Mouse (Mus musculus) intestine, postnatal 0 days (tissue): ENCODE results near the gene Bphl. TPM values are rescaled to one million over a fixed set of nuclear protein-coding genes. Genes with fewer than 3 reads are reported as not detected.
A peak's percentile ranks its signal among the peaks of the same experiment; 100 is the strongest.

Source experiments
- ATAC-seq: fragments of 200-750 bp; cut with Nextera tagmentation; 2 replicates; pipeline ENCODE4 v1.8.0; 2017; ENCODE audit warnings: mild to moderate bottlenecking, moderate TSS enrichment, moderate library complexity
- H3K27ac ChIP-seq: fragments of 300-500 bp; sonication (generic); 2 replicates; pipeline ENCODE4 v1.5.1; 2014; ENCODE audit warnings: mild to moderate bottlenecking, low read depth, low read length, moderate library complexity
- H3K27me3 ChIP-seq: fragments of 300-500 bp; sonication (generic); replicated peaks from 2 replicates; pipeline ENCODE4 v1.6.1; 2014; ENCODE audit warnings: low read length, mixed read lengths; ENCODE audit not compliant: control insufficient read depth, insufficient read depth
- H3K36me3 ChIP-seq: fragments of 300-500 bp; sonication (generic); 2 replicates; pipeline ENCODE4 v1.6.1; 2014; ENCODE audit warnings: mild to moderate bottlenecking, moderate library complexity; ENCODE audit not compliant: control insufficient read depth, insufficient read depth
- H3K4me1 ChIP-seq: fragments of 300-500 bp; sonication (generic); replicated peaks from 2 replicates; pipeline ENCODE4 v1.6.1; 2014; ENCODE audit warnings: antibody characterized with exemption, low read length, mixed read lengths; ENCODE audit not compliant: control insufficient read depth, insufficient read depth
- H3K4me2 ChIP-seq: fragments of 300-500 bp; sonication (generic); replicated peaks from 2 replicates; pipeline ENCODE4 v1.6.1; 2014; ENCODE audit warnings: low read depth, mild to moderate bottlenecking, moderate library complexity
- H3K4me3 ChIP-seq: fragments of 300-500 bp; sonication (generic); 2 replicates; pipeline ENCODE4 v1.5.1; 2014; ENCODE audit warnings: low read depth, low read length
- H3K9ac ChIP-seq: fragments of 300-500 bp; sonication (generic); 2 replicates; pipeline ENCODE4 v1.6.1; 2014; ENCODE audit warnings: mild to moderate bottlenecking, low read depth, low read length
- H3K9me3 ChIP-seq: fragments of 300-500 bp; sonication (generic); 2 replicates; pipeline ENCODE4 v1.6.1; 2016; ENCODE audit warnings: mixed run types; ENCODE audit not compliant: control insufficient read depth
- CTCF ChIP-seq: sonication (generic); IDR thresholded peaks from 2 replicates; pipeline ENCODE4 v1.5.1; 2016; ENCODE audit warnings: low read depth, mild to moderate bottlenecking, control low read depth, antibody characterized with exemption, moderate library complexity
- WGBS: fragments of 180-500 bp; shearing (Covaris S2); extraction: QIAGEN DNeasy Blood & Tissue Kit; methylation state at CpG from one replicate; pipeline ENCODE4 v1.1.7; 2014; 5-methylcytosine and 5-hydroxymethylcytosine counted together
- polyA plus RNA-seq: library from polyadenylated mRNA; unstranded; fragments of >200 nt; fragmentation: Nextera tagmentation; extraction: Ambion mirVana; gene quantifications from 2 replicates; pipeline ENCODE4 v1.2.1, GENCODE M21; 2015

Gene Bphl
- polyA plus RNA-seq, 1 experiment from 2014 or later = 51.5 TPM

GRCm38 (mm10) chr13:34076561-34077491 lies 39.4 kb downstream of the Bphl start:
- H3K27ac ChIP-seq = peak overlapping the region; percentile 71; the same call in 1 of the 2 replicates
- no peak for ATAC-seq

GRCm38 (mm10) chr13:34077492-34078271 lies 40.3 kb downstream of the Bphl start, which contains the start of gene Tubb2a:
TSS of gene Tubb2a (minus strand) at chr13:34078007.
- peak; percentile 86 for ATAC-seq

More at GRCm38 (mm10) chr13:34076561-34077491, 39.4 kb downstream of the Bphl start:
- no peak for TF ChIP-seq CTCF
- H3K36me3 ChIP-seq = peaks cover 5% of the 10 kb centered on the region
- peak overlapping the region; percentile 99 for H3K4me2 ChIP-seq
- peak overlapping the region; percentile 74; the same call in 1 of the 2 replicates for H3K9ac ChIP-seq
- H3K4me1 ChIP-seq = 0 out of 2 replicates have a peak, but pooled peaks cover 3% of the 10 kb centered on the region
- no peaks in the 10 kb centered on the region for H3K27me3 ChIP-seq
- 45% methylated on average over 20 of the region's 20 CpGs for WGBS
- H3K9me3 ChIP-seq = no peaks in the 10 kb centered on the region
- peak overlapping the region; percentile 80 for H3K4me3 ChIP-seq

GRCm38 (mm10) chr13:34078500-34079280 lies 41.3 kb downstream of the Bphl start:
- Histone ChIP-seq H3K4me1 (0 out of 2 replicates have a peak, but pooled peaks cover 3% of the 10 kb centered on the region), H3K9ac (peak overlapping the region; percentile 74; the same call in 1 of the 2 replicates), H3K36me3 (peaks cover 1% of the 10 kb centered on the region), H3K9me3 (no peaks in the 10 kb centered on the region), H3K4me2 (peak overlapping the region; percentile 99), H3K4me3 (peak overlapping the region; percentile 80; the same call in 1 of the 2 replicates), H3K27me3 (no peaks in the 10 kb centered on the region), H3K27ac (no peak overlapping the region)
- no peak for ATAC-seq
- TF ChIP-seq CTCF = no peak
- WGBS = 44% methylated on average over 16 of the region's 16 CpGs

More at GRCm38 (mm10) chr13:34077492-34078271, 40.3 kb downstream of the Bphl start, which contains the start of gene Tubb2a:
- Histone ChIP-seq H3K27me3 (no peaks in the 10 kb centered on the region), H3K9ac (peak within 1 kb of the TSS; percentile 74), H3K9me3 (no peaks in the 10 kb centered on the region), H3K4me3 (peak within 1 kb of the TSS; percentile 80), H3K27ac (peak within 1 kb of the TSS; percentile 71), H3K36me3 (peaks cover 5% of the 10 kb centered on the region), H3K4me1 (0 out of 2 replicates have a peak, but pooled peaks cover 3% of the 10 kb centered on the region), H3K4me2 (peak within 1 kb of the TSS; percentile 99)
- TF ChIP-seq CTCF = peak; percentile 83
- WGBS = 2% methylated on average over 41 of the region's 45 CpGs

GRCm38 (mm10) chr13:34079801-34080200 lies 42.4 kb downstream of the Bphl start:
- 69% methylated on average over 3 of the region's 3 CpGs for WGBS
- no peak overlapping the region for H3K9ac ChIP-seq
- H3K27me3 ChIP-seq = no peaks in the 10 kb centered on the region
- H3K9me3 ChIP-seq = no peaks in the 10 kb centered on the region
- no peak for TF ChIP-seq CTCF
- no peak overlapping the region for H3K4me3 ChIP-seq
- peak; percentile 64 for ATAC-seq
- H3K4me1 ChIP-seq = peaks cover 3% of the 10 kb centered on the region; the same call in 1 of the 2 replicates
- H3K36me3 ChIP-seq = no peaks in the 10 kb centered on the region; the same call in 1 of the 2 replicates
- H3K27ac ChIP-seq = no peak overlapping the region
- no peak overlapping the region for H3K4me2 ChIP-seq

GRCm38 (mm10) chr13:34081926-34082325 lies 44.5 kb downstream of the Bphl start:
- Histone ChIP-seq H3K4me3 (no peak overlapping the region), H3K27ac (no peak overlapping the region), H3K4me2 (no peak overlapping the region), H3K4me1 (peaks cover 3% of the 10 kb centered on the region; the same call in 1 of the 2 replicates), H3K9ac (no peak overlapping the region), H3K27me3 (no peaks in the 10 kb centered on the region), H3K36me3 (no peaks in the 10 kb centered on the region), H3K9me3 (no peaks in the 10 kb centered on the region)
- WGBS = 84% methylated on average over 4 of the region's 4 CpGs
- no peak for TF ChIP-seq CTCF
- ATAC-seq = no peak
